Mouse (Mus musculus): ENCODE measurements around the gene Tox2. TPM values are rescaled to one million over a fixed set of nuclear protein-coding genes. Genes with fewer than 3 reads are reported as not detected.

The Tox2 gene
- total RNA-seq, 1 experiment from 2014 or later: not detected

GRCm38 (mm10) chr2:163204548-163205261 is 1.8 kb downstream of the Tox2 start:
- ATAC-seq (replicated peaks; ENCODE audit: low read depth, poor library complexity, severe bottlenecking): no peak

GRCm38 (mm10) chr2:163205262-163205647 is 2.3 kb downstream of the Tox2 start:
- no peak for ATAC-seq (replicated peaks; ENCODE audit: low read depth, poor library complexity, severe bottlenecking)

GRCm38 (mm10) chr2:163205737-163206490 is 3.0 kb downstream of the Tox2 start:
- no peak for ATAC-seq (replicated peaks; ENCODE audit: low read depth, poor library complexity, severe bottlenecking)

- no peak for ATAC-seq (replicated peaks; ENCODE audit: low read depth, poor library complexity, severe bottlenecking)
Measured at GRCm38 (mm10) chr2:163207315-163207714, 4.4 kb downstream of the Tox2 start.

- no peak for ATAC-seq (replicated peaks; ENCODE audit: low read depth, poor library complexity, severe bottlenecking)
Measured at GRCm38 (mm10) chr2:163209139-163209538, 6.2 kb downstream of the Tox2 start.

GRCm38 (mm10) chr2:163213085-163213484 is 10.2 kb downstream of the Tox2 start:
- ATAC-seq (replicated peaks; ENCODE audit: low read depth, poor library complexity, severe bottlenecking): no peak

- ATAC-seq (replicated peaks; ENCODE audit: low read depth, poor library complexity, severe bottlenecking): no peak
Measured at GRCm38 (mm10) chr2:163218095-163218494, 15.2 kb downstream of the Tox2 start.

GRCm38 (mm10) chr2:163218571-163218970 is 15.6 kb downstream of the Tox2 start:
- no peak for ATAC-seq (replicated peaks; ENCODE audit: low read depth, poor library complexity, severe bottlenecking)

- ATAC-seq (replicated peaks; ENCODE audit: low read depth, poor library complexity, severe bottlenecking): no peak
Measured at GRCm38 (mm10) chr2:163219447-163219846, 16.5 kb downstream of the Tox2 start.

GRCm38 (mm10) chr2:163220706-163221105 is 17.8 kb downstream of the Tox2 start:
- ATAC-seq (replicated peaks; ENCODE audit: low read depth, poor library complexity, severe bottlenecking): peak; percentile 45; the same call in 1 of the 2 replicates

GRCm38 (mm10) chr2:163225302-163225701 is 22.4 kb downstream of the Tox2 start:
- no peak for ATAC-seq (replicated peaks; ENCODE audit: low read depth, poor library complexity, severe bottlenecking)

- peak; percentile 88 for ATAC-seq (replicated peaks; ENCODE audit: low read depth, poor library complexity, severe bottlenecking)
Measured at GRCm38 (mm10) chr2:163229050-163229449, 26.1 kb downstream of the Tox2 start.

- peak; percentile 24 for ATAC-seq (replicated peaks; ENCODE audit: low read depth, poor library complexity, severe bottlenecking)
Measured at GRCm38 (mm10) chr2:163231781-163232534, 29.0 kb downstream of the Tox2 start.

- ATAC-seq (replicated peaks; ENCODE audit: low read depth, poor library complexity, severe bottlenecking): no peak
Measured at GRCm38 (mm10) chr2:163233666-163234065, 30.7 kb downstream of the Tox2 start.

GRCm38 (mm10) chr2:163236057-163236456 is 33.1 kb downstream of the Tox2 start:
- 0 out of 2 replicates have a peak, but pooled peaks have one; percentile 19 for ATAC-seq (replicated peaks; ENCODE audit: low read depth, poor library complexity, severe bottlenecking)

GRCm38 (mm10) chr2:163237999-163238529 is 35.1 kb downstream of the Tox2 start:
- ATAC-seq (replicated peaks; ENCODE audit: low read depth, poor library complexity, severe bottlenecking): no peak

- no peak for ATAC-seq (replicated peaks; ENCODE audit: low read depth, poor library complexity, severe bottlenecking)
Measured at GRCm38 (mm10) chr2:163239945-163240344, 37.0 kb downstream of the Tox2 start.

GRCm38 (mm10) chr2:163241867-163242266 is 38.9 kb downstream of the Tox2 start:
- no peak for ATAC-seq (replicated peaks; ENCODE audit: low read depth, poor library complexity, severe bottlenecking)

GRCm38 (mm10) chr2:163243917-163244852 is 41.3 kb downstream of the Tox2 start:
- no peak for ATAC-seq (replicated peaks; ENCODE audit: low read depth, poor library complexity, severe bottlenecking)
